Mouse (Mus musculus) MEL (cell line): ENCODE measurements around the gene Sag. TPM values are rescaled to one million over a fixed set of nuclear protein-coding genes. Genes with fewer than 3 reads are reported as not detected.

ENCODE experiments used
- DNase-seq: peaks from one replicate; pipeline ENCODE4 v3.0.0; 2011; ENCODE audit warnings: low read depth, low spot score
- H3K27ac ChIP-seq: 2 replicates; pipeline ENCODE4 v1.5.1; 2012; ENCODE audit warnings: low read depth, mild to moderate bottlenecking, control low read depth, low read length, moderate library complexity; ENCODE audit not compliant: control insufficient read depth
- H3K27me3 ChIP-seq, 2 experiments: fragments of 150-350 bp in 1 of 2; sonication (generic) in 1 of 2; 2 replicates each; pipeline ENCODE4 v1.6.1; 2012; ENCODE audit warnings: low read length in 2 of 2, mild to moderate bottlenecking in 2 of 2, improper control_type of control experiment in 1 of 2, moderate library complexity in 1 of 2; ENCODE audit not compliant: insufficient read depth in 2 of 2, control insufficient read depth in 1 of 2
- H3K36me3 ChIP-seq, 2 experiments: 2 replicates each; pipeline ENCODE4 v1.6.1; 2012 to 2014; ENCODE audit warnings: low read length in 2 of 2, improper control_type of control experiment in 1 of 2, inconsistent platforms in 1 of 2, mild to moderate bottlenecking in 1 of 2; ENCODE audit not compliant: insufficient read depth in 2 of 2, control insufficient read depth in 1 of 2
- H3K4me1 ChIP-seq, 2 experiments: fragments of 150-350 bp in 1 of 2; sonication (generic) in 1 of 2; 2 replicates each; pipeline ENCODE4 v1.6.1; 2012; ENCODE audit warnings: low read length in 2 of 2, improper control_type of control experiment in 1 of 2, mild to moderate bottlenecking in 1 of 2; ENCODE audit not compliant: insufficient read depth in 2 of 2, control insufficient read depth in 1 of 2
- H3K4me3 ChIP-seq, 2 experiments: fragments of 150-350 bp in 1 of 2; sonication (generic) in 1 of 2; 2 replicates each; pipeline ENCODE4 v1.5.1; 2012; ENCODE audit warnings: low read depth in 2 of 2, low read length in 2 of 2, mild to moderate bottlenecking in 2 of 2, moderate library complexity in 2 of 2, control low read depth in 1 of 2, improper control_type of control experiment in 1 of 2; ENCODE audit not compliant: control insufficient read depth in 1 of 2, insufficient read depth in 1 of 2
- H3K79me2 ChIP-seq: 2 replicates; pipeline ENCODE4 v1.6.1; 2012; ENCODE audit warnings: mild to moderate bottlenecking, low read length, moderate library complexity; ENCODE audit not compliant: control insufficient read depth, poor library complexity, insufficient read depth
- H3K9ac ChIP-seq: 2 replicates; pipeline ENCODE4 v1.6.1; 2012; ENCODE audit warnings: low read depth, mild to moderate bottlenecking, control low read depth, low read length, moderate library complexity; ENCODE audit not compliant: control insufficient read depth, poor library complexity, severe bottlenecking
- H3K9me3 ChIP-seq: fragments of 150-350 bp; sonication (generic); replicated peaks from 2 replicates; pipeline ENCODE4 v1.6.1; 2012; ENCODE audit warnings: mild to moderate bottlenecking, low read length, improper control_type of control experiment, moderate library complexity; ENCODE audit not compliant: insufficient read depth
- CHD2 ChIP-seq: IDR thresholded peaks from 2 replicates; pipeline ENCODE4 v1.6.1; 2011; ENCODE audit warnings: low read length, improper control_type of control experiment
- CTCF ChIP-seq, 3 experiments: IDR thresholded peaks in 2 of 3; conservative IDR thresholded peaks in 1 of 3; 2 replicates each; pipeline ENCODE4 v1.5.1; 2011 to 2012; ENCODE audit warnings: low read length in 3 of 3, low read depth in 2 of 3, mild to moderate bottlenecking in 2 of 3, improper control_type of control experiment in 1 of 3, inconsistent platforms in 1 of 3, mixed read lengths in 1 of 3, moderate library complexity in 1 of 3; ENCODE audit not compliant: control insufficient read depth in 1 of 3, insufficient read depth in 1 of 3, poor library complexity in 1 of 3, severe bottlenecking in 1 of 3
- ELF1 ChIP-seq: IDR thresholded peaks from 2 replicates; pipeline ENCODE4 v1.6.1; 2014; ENCODE audit warnings: low read depth, mild to moderate bottlenecking, inconsistent platforms, low read length, improper control_type of control experiment, moderate library complexity
- EP300 ChIP-seq, 2 experiments: IDR thresholded peaks; 2 replicates each; pipeline ENCODE4 v1.6.1; 2011; ENCODE audit warnings: improper control_type of control experiment in 2 of 2, low read length in 2 of 2, low read depth in 1 of 2, mild to moderate bottlenecking in 1 of 2
- ETS1 ChIP-seq: IDR thresholded peaks from 2 replicates; pipeline ENCODE4 v1.6.1; 2012; ENCODE audit warnings: low read depth, mild to moderate bottlenecking, inconsistent platforms, low read length, improper control_type of control experiment, moderate library complexity
- GABPA ChIP-seq: IDR thresholded peaks from 2 replicates; pipeline ENCODE4 v1.6.1; 2012; ENCODE audit warnings: low read depth, mild to moderate bottlenecking, inconsistent platforms, low read length, improper control_type of control experiment, moderate library complexity
- HCFC1 ChIP-seq: IDR thresholded peaks from 2 replicates; pipeline ENCODE4 v1.6.1; 2012; ENCODE audit warnings: low read depth, mild to moderate bottlenecking, inconsistent platforms, low read length, improper control_type of control experiment, moderate library complexity
- KAT2A ChIP-seq: conservative IDR thresholded peaks from 2 replicates; pipeline ENCODE4 v1.6.1; 2012; ENCODE audit warnings: low read depth, low read length, improper control_type of control experiment, inconsistent platforms
- MAFK ChIP-seq: IDR thresholded peaks from 2 replicates; pipeline ENCODE4 v1.6.1; 2011; ENCODE audit warnings: low read depth, mild to moderate bottlenecking, low read length, improper control_type of control experiment, borderline replicate concordance
- MAX ChIP-seq: IDR thresholded peaks from 2 replicates; pipeline ENCODE4 v1.6.1; 2011; ENCODE audit warnings: low read length, improper control_type of control experiment
- MAZ ChIP-seq: IDR thresholded peaks from 2 replicates; pipeline ENCODE4 v1.6.1; 2012; ENCODE audit warnings: low read depth, mild to moderate bottlenecking, inconsistent platforms, low read length, improper control_type of control experiment
- MEF2A ChIP-seq: IDR thresholded peaks from 2 replicates; pipeline ENCODE4 v1.6.1; 2014; ENCODE audit warnings: low read depth, mild to moderate bottlenecking, inconsistent platforms, low read length, improper control_type of control experiment; ENCODE audit not compliant: poor library complexity, insufficient replicate concordance, severe bottlenecking; ENCODE audit errors: extremely low read depth
- MXI1 ChIP-seq: IDR thresholded peaks from 2 replicates; pipeline ENCODE4 v1.6.1; 2011; ENCODE audit warnings: mild to moderate bottlenecking, low read depth, low read length, improper control_type of control experiment
- MYC ChIP-seq: IDR thresholded peaks from 2 replicates; pipeline ENCODE4 v1.6.1; 2011; ENCODE audit warnings: low read depth, mild to moderate bottlenecking, low read length, improper control_type of control experiment, moderate library complexity
- POLR2AphosphoS2 ChIP-seq: IDR thresholded peaks from 2 replicates; pipeline ENCODE4 v1.6.1; 2011; ENCODE audit warnings: low read length, improper control_type of control experiment
- POLR2AphosphoS5 ChIP-seq: IDR thresholded peaks from 2 replicates; pipeline ENCODE4 v1.6.1; 2012; ENCODE audit warnings: low read depth, borderline replicate concordance, mild to moderate bottlenecking, inconsistent platforms, low read length, moderate library complexity, mixed read lengths
- RCOR1 ChIP-seq: IDR thresholded peaks from 2 replicates; pipeline ENCODE4 v1.6.1; 2012; ENCODE audit warnings: low read depth, mild to moderate bottlenecking, inconsistent platforms, low read length, improper control_type of control experiment
- SIN3A ChIP-seq: IDR thresholded peaks from 2 replicates; pipeline ENCODE4 v1.6.1; 2012; ENCODE audit warnings: low read length, improper control_type of control experiment, inconsistent platforms
- SMC3 ChIP-seq: IDR thresholded peaks from 2 replicates; pipeline ENCODE4 v1.6.1; 2011; ENCODE audit warnings: low read depth, low read length, improper control_type of control experiment
- TAL1 ChIP-seq: IDR thresholded peaks from 2 replicates; pipeline ENCODE4 v1.6.1; 2012; ENCODE audit warnings: mild to moderate bottlenecking, inconsistent platforms, low read length, moderate library complexity, mixed read lengths
- UBTF ChIP-seq: IDR thresholded peaks from 2 replicates; pipeline ENCODE4 v1.6.1; 2012; ENCODE audit warnings: low read depth, mild to moderate bottlenecking, inconsistent platforms, low read length, improper control_type of control experiment, moderate library complexity, borderline replicate concordance; ENCODE audit not compliant: insufficient read depth
- USF1 ChIP-seq: IDR thresholded peaks from 2 replicates; pipeline ENCODE4 v1.6.1; 2014; ENCODE audit warnings: low read depth, mild to moderate bottlenecking, inconsistent platforms, low read length, improper control_type of control experiment, moderate library complexity
- USF2 ChIP-seq, 2 experiments: IDR thresholded peaks; 2 replicates each; pipeline ENCODE4 v1.6.1; 2011 to 2012; ENCODE audit warnings: improper control_type of control experiment in 2 of 2, low read length in 2 of 2, borderline replicate concordance in 1 of 2, inconsistent platforms in 1 of 2, low read depth in 1 of 2, mild to moderate bottlenecking in 1 of 2; ENCODE audit not compliant: insufficient read depth in 1 of 2
- ZC3H11A ChIP-seq: IDR thresholded peaks from 2 replicates; pipeline ENCODE4 v1.6.1; 2012; ENCODE audit warnings: low read depth, mild to moderate bottlenecking, inconsistent platforms, low read length, improper control_type of control experiment
- ZKSCAN1 ChIP-seq: IDR thresholded peaks from 2 replicates; pipeline ENCODE4 v1.6.1; 2012; ENCODE audit warnings: low read depth, mild to moderate bottlenecking, inconsistent platforms, low read length, improper control_type of control experiment, moderate library complexity
- ZMIZ1 ChIP-seq: IDR thresholded peaks from 2 replicates; pipeline ENCODE4 v1.6.1; 2012; ENCODE audit warnings: low read depth, mild to moderate bottlenecking, inconsistent platforms, low read length, improper control_type of control experiment, moderate library complexity
- ZNF384 ChIP-seq: IDR thresholded peaks from 2 replicates; pipeline ENCODE4 v1.6.1; 2012; ENCODE audit warnings: low read depth, mild to moderate bottlenecking, inconsistent platforms, low read length, improper control_type of control experiment
- polyA plus RNA-seq, 2 experiments: library from polyadenylated mRNA; stranded (reverse) in 1 of 2; unstranded in 1 of 2; fragments of >175 nt in 1 of 2; fragments of >200 nt in 1 of 2; gene quantifications; 2 replicates each; pipeline versions ENCODE4 v1.2.1 to v1.2.4; 2012; ENCODE audit warnings: low replicate concordance in 2 of 2, low read depth in 1 of 2; ENCODE audit not compliant: insufficient read length in 2 of 2, insufficient read depth in 1 of 2, missing spikeins in 1 of 2
- total RNA-seq: library from RNA; depleted of rRNA; stranded (reverse); fragments of 300-350 nt; gene quantifications from 2 replicates; pipeline ENCODE4 v1.2.3, GENCODE M21; 2012; rRNA removed

The Sag gene
- 2.5 and 4.3 TPM in 2 replicates for total RNA-seq
- polyA plus RNA-seq, result 1 to 10 TPM in 1 of 2 experiments, not detected in 1; 4.1 TPM

- Histone ChIP-seq H3K27me3 (no peaks in the 10 kb centered on the region), H3K36me3 (no peaks in the 10 kb centered on the region), H3K79me2 (no peaks in the 10 kb centered on the region), H3K27ac (no peak within 1 kb of the TSS), H3K4me3 (no peak within 1 kb of the TSS), H3K9ac (no peak within 1 kb of the TSS), H3K9me3 (no peaks in the 10 kb centered on the region), H3K4me1 (peaks cover 3 to 6% of the 10 kb centered on the region in 2 experiments; a peak in 3 of 4 replicates)
- no peak for TF ChIP-seq MEF2A
- no peak for TF ChIP-seq POLR2AphosphoS2
- TF ChIP-seq KAT2A, result no peak
- no peak for TF ChIP-seq MXI1
- TF ChIP-seq ZKSCAN1, result no peak
- TF ChIP-seq USF2 (IDR thresholded peaks at IDR 0.05; ENCODE audit: borderline replicate concordance in 1 of 2, insufficient read depth in 1 of 2, low read depth in 1 of 2, low read length in 2 of 2), result no peak
- no peak for TF ChIP-seq UBTF
- TF ChIP-seq TAL1, result no peak
- no peak for TF ChIP-seq ZNF384
- TF ChIP-seq CHD2, result no peak
- no peak for TF ChIP-seq MAZ
- TF ChIP-seq CTCF (IDR thresholded peaks at IDR 0.05 in 2 of 3, conservative IDR thresholded peaks at IDR 0.05 in 1 of 3; ENCODE audit: control insufficient read depth in 1 of 3, insufficient read depth in 1 of 3, low read depth in 2 of 3, low read length in 3 of 3, poor library complexity in 1 of 3, severe bottlenecking in 1 of 3), result no peak
- TF ChIP-seq ELF1, result no peak
- TF ChIP-seq HCFC1, result no peak
- no peak for TF ChIP-seq GABPA
- TF ChIP-seq RCOR1, result no peak
- no peak for DNase-seq
Observed at GRCm38 (mm10) chr1:87803576-87803975, at the start of gene Sag. TSS of gene Sag (plus strand) at chr1:87803680.

- H3K9ac ChIP-seq, result peak within 1 kb of the TSS; percentile 98
- H3K27ac ChIP-seq, result peak within 1 kb of the TSS; percentile 75
- H3K4me3 ChIP-seq, result peak within 1 kb of the TSS; percentile 84 to 98
- H3K4me1 ChIP-seq, result peaks cover 0 to 9% of the 10 kb centered on the region in 2 experiments
- H3K27me3 ChIP-seq, result no peaks in the 10 kb centered on the region
- peak; percentile 98 for DNase-seq
- no peaks in the 10 kb centered on the region for H3K9me3 ChIP-seq
- H3K79me2 ChIP-seq, result peaks cover 26% of the 10 kb centered on the region
- H3K36me3 ChIP-seq, result peaks cover 6 to 10% of the 10 kb centered on the region in 2 experiments
- TF ChIP-seq ZNF384 (peak; percentile 99), ETS1 (peak; percentile 84), USF1 (no peak; the same call in 1 of the 2 replicates), MAX (no peak), EP300 (IDR thresholded peaks at IDR 0.05; ENCODE audit: low read depth in 1 of 2, low read length in 2 of 2) (peak; percentile 54 to 70; a peak in 3 of 4 replicates), ZMIZ1 (no peak; the same call in 1 of the 2 replicates), ELF1 (peak; percentile 99), ZKSCAN1 (no peak; the same call in 1 of the 2 replicates), MYC (peak; percentile 73), MAFK (no peak), USF2 (IDR thresholded peaks at IDR 0.05; ENCODE audit: borderline replicate concordance in 1 of 2, insufficient read depth in 1 of 2, low read depth in 1 of 2, low read length in 2 of 2) (no peak), ZC3H11A (peak; percentile 63), KAT2A (peak; percentile 81), TAL1 (no peak), POLR2AphosphoS5 (no peak), SMC3 (peak; percentile 52), POLR2AphosphoS2 (peak; percentile 53; the same call in 1 of the 2 replicates), SIN3A (peak; percentile 96), MEF2A (0 out of 2 replicates have a peak, but pooled peaks have one; percentile 39), UBTF (no peak; the same call in 1 of the 2 replicates), GABPA (no peak)
Observed at GRCm38 (mm10) chr1:87755641-87756470, 47.6 kb upstream of the Sag start, which contains the start of gene Atg16l1. TSS of gene Atg16l1 (plus strand) at chr1:87755870.
